In genomic region chr12:80210791-80211612, GRCm38 (mm10) we compare ENCODE assay signal across 9 mouse cellular contexts. TPM values are rescaled to one million over a fixed set of nuclear protein-coding genes. Genes with fewer than 3 reads are reported as not detected.
A peak's percentile ranks its signal among the peaks of the same experiment; 100 is the strongest.
DNase-seq lines count a peak whose midpoint lies in the region; ATAC-seq and TF ChIP-seq lines count a peak whose summit lies in the region.
"Had no signal": no experiment of that assay in that cellular context is flagged by ENCODE, and none has a peak within 500 bp of the region (broad histone marks: within the 10 kb centered on the region; RNA-seq: fewer than 3 reads in every experiment).

No protein-coding gene starts in this region.

- 39% methylated on average over 4 of the region's 4 CpGs for WGBS in kidney, embryonic 16.5 days
- WGBS in limb, embryonic 13.5 days: 22% methylated on average over 4 of the region's 4 CpGs

- no peaks in the 10 kb centered on the region for H3K27me3 ChIP-seq in kidney, embryonic 16.5 days (ENCODE audit: insufficient read depth, low read length)
- H3K27me3 ChIP-seq in ES-Bruce4 (ENCODE audit: control insufficient read depth, insufficient read depth, low read length, poor library complexity, severe bottlenecking): no peaks in the 10 kb centered on the region
- H3K27me3 ChIP-seq in limb, embryonic 13.5 days: no peaks in the 10 kb centered on the region
- H3K27me3 ChIP-seq: midbrain, embryonic 15.5 days had no signal

- no peak overlapping the region for H3K4me3 ChIP-seq in kidney, embryonic 16.5 days (ENCODE audit: low read length)
- H3K4me3 ChIP-seq in ES-Bruce4 (ENCODE audit: low read depth, low read length): no peak overlapping the region
- no peak overlapping the region for H3K4me3 ChIP-seq in limb, embryonic 13.5 days
- H3K4me3 ChIP-seq: midbrain, embryonic 15.5 days had no signal

- H3K9me3 ChIP-seq in kidney, embryonic 16.5 days (ENCODE audit: low read length): no peaks in the 10 kb centered on the region
- H3K9me3 ChIP-seq in ES-Bruce4 (replicated peaks; ENCODE audit: control insufficient read depth, insufficient read depth, low read length, poor library complexity, severe bottlenecking): no peaks in the 10 kb centered on the region
- H3K9me3 ChIP-seq in limb, embryonic 13.5 days: no peaks in the 10 kb centered on the region
- H3K9me3 ChIP-seq: midbrain, embryonic 15.5 days had no signal

- no peak overlapping the region for H3K9ac ChIP-seq in kidney, embryonic 16.5 days (replicated peaks; ENCODE audit: low read length)
- H3K9ac ChIP-seq in ES-Bruce4 (ENCODE audit: low read depth, poor library complexity, severe bottlenecking): 0 out of 2 replicates have a peak overlapping the region, but pooled peaks have one; percentile 10
- H3K9ac ChIP-seq in limb, embryonic 13.5 days: no peak overlapping the region
- H3K9ac ChIP-seq: midbrain, embryonic 15.5 days had no signal

- TF ChIP-seq CTCF in ES-Bruce4 (IDR thresholded peaks at IDR 0.05; ENCODE audit: low read depth, low read length): no peak

- peaks cover 6% of the 10 kb centered on the region; the same call in 1 of the 2 replicates for H3K36me3 ChIP-seq in kidney, embryonic 16.5 days (ENCODE audit: insufficient read depth, low read length)
- peaks cover 2% of the 10 kb centered on the region for H3K36me3 ChIP-seq in ES-Bruce4 (ENCODE audit: control insufficient read depth, insufficient read depth, low read length, poor library complexity, severe bottlenecking)
- peaks cover 30% of the 10 kb centered on the region for H3K36me3 ChIP-seq in limb, embryonic 13.5 days
- H3K36me3 ChIP-seq: midbrain, embryonic 15.5 days had no signal

- no peak for TF ChIP-seq EP300 in ES-Bruce4 (IDR thresholded peaks at IDR 0.05; ENCODE audit: insufficient read depth, low read depth, low read length)

- peaks cover 56% of the 10 kb centered on the region for H3K4me1 ChIP-seq in kidney, embryonic 16.5 days (ENCODE audit: insufficient read depth, low read length)
- peaks cover 16% of the 10 kb centered on the region for H3K4me1 ChIP-seq in ES-Bruce4 (ENCODE audit: control insufficient read depth, insufficient read depth, low read length)
- peaks cover 67% of the 10 kb centered on the region for H3K4me1 ChIP-seq in limb, embryonic 13.5 days
- H3K4me1 ChIP-seq: midbrain, embryonic 15.5 days had no signal

- H3K27ac ChIP-seq in kidney, embryonic 16.5 days (ENCODE audit: low read length): peak overlapping the region; percentile 36; the same call in 1 of the 2 replicates
- peak overlapping the region; percentile 26 for H3K27ac ChIP-seq in ES-Bruce4 (ENCODE audit: insufficient read depth, low read length)
- peak overlapping the region; percentile 58; the same call in 1 of the 2 replicates for H3K27ac ChIP-seq in limb, embryonic 13.5 days
- H3K27ac ChIP-seq: midbrain, embryonic 15.5 days had no signal

- no peak for DNase-seq in kidney, postnatal 14 days
- peak; percentile 41 for DNase-seq in T-cell, adult 2 months (ENCODE audit: low spot score)
- DNase-seq in embryo, embryonic 9.5 days (ENCODE audit: extremely low spot score): no peak

- no peak for ATAC-seq in kidney, embryonic 16.5 days (ENCODE audit: low FRiP score, low TSS enrichment)
- ATAC-seq in limb, embryonic 13.5 days (ENCODE audit: low FRiP score, low read depth): no peak
- no peak for ATAC-seq in erythroblast, adult 5-6 weeks (replicated peaks; ENCODE audit: low FRiP score, poor library complexity, severe bottlenecking)
- ATAC-seq: hindbrain, embryonic 16.5 days; midbrain, embryonic 15.5 days had no signal

- TF ChIP-seq POLR2A in ES-Bruce4 (IDR thresholded peaks at IDR 0.05; ENCODE audit: insufficient read depth, low read length): no peak

- H3K4me2 ChIP-seq in kidney, embryonic 16.5 days (replicated peaks; ENCODE audit: low read depth, low read length): no peak overlapping the region
- 0 out of 2 replicates have a peak overlapping the region, but pooled peaks have one; percentile 16 for H3K4me2 ChIP-seq in limb, embryonic 13.5 days (replicated peaks)
- H3K4me2 ChIP-seq: midbrain, embryonic 15.5 days had no signal

RNA-seq across cellular contexts. Expression of gene Actn1, which starts 49.2 kb away (rescaled TPM):
- 44.8 and 49.2 TPM in 2 replicates for polyA plus RNA-seq in kidney, embryonic 16.5 days (2015; fragmentation: Nextera tagmentation; extraction: Ambion mirVana)
- 193 and 203 TPM in 2 replicates for polyA plus RNA-seq in ES-Bruce4 (2011; ENCODE audit: insufficient read depth, insufficient read length, low read depth, missing spikeins)
- 31.7 and 35.2 TPM in 2 replicates for polyA plus RNA-seq in limb, embryonic 13.5 days (2015; fragmentation: Nextera tagmentation; extraction: Ambion mirVana)
- total RNA-seq in erythroblast, adult 5-6 weeks (2015; ENCODE audit: low replicate concordance): 13.4 and 17.6 TPM in 2 replicates
- total RNA-seq in erythroblast, adult 5-6 weeks (2017; ENCODE audit: low replicate concordance): 15.5 and 20.8 TPM in 2 replicates
